In genomic region chr11:65807601-65808000, GRCm38 (mm10) we compare ENCODE assay signal across 8 mouse cellular contexts. TPM values are rescaled to one million over a fixed set of nuclear protein-coding genes. Genes with fewer than 3 reads are reported as not detected.
DNase-seq lines count a peak whose midpoint lies in the region; ATAC-seq and TF ChIP-seq lines count a peak whose summit lies in the region.

No protein-coding gene starts in this region.

- peak overlapping the region; percentile 92 for H3K4me2 ChIP-seq in embryonic facial prominence, embryonic 14.5 days (ENCODE audit: low read depth, low read length)
- peak overlapping the region; percentile 68 for H3K4me2 ChIP-seq in intestine, embryonic 16.5 days (ENCODE audit: low read depth, low read length)
- H3K4me2 ChIP-seq in neural tube, embryonic 13.5 days = peak overlapping the region; percentile 81

- H3K27me3 ChIP-seq in liver, adult 2 months (ENCODE audit: control insufficient read depth, insufficient read depth, low read length) = no peaks in the 10 kb centered on the region
- H3K27me3 ChIP-seq in embryonic facial prominence, embryonic 14.5 days (replicated peaks; ENCODE audit: control insufficient read depth, insufficient read depth, low read length) = no peaks in the 10 kb centered on the region
- no peaks in the 10 kb centered on the region for H3K27me3 ChIP-seq in intestine, embryonic 16.5 days (replicated peaks; ENCODE audit: control insufficient read depth, insufficient read depth, low read length)
- no peaks in the 10 kb centered on the region for H3K27me3 ChIP-seq in neural tube, embryonic 13.5 days

- peaks cover 2% of the 10 kb centered on the region; the same call in 1 of the 2 replicates for H3K4me1 ChIP-seq in liver, adult 2 months (ENCODE audit: control insufficient read depth, insufficient read depth, low read length)
- H3K4me1 ChIP-seq in embryonic facial prominence, embryonic 14.5 days (ENCODE audit: control insufficient read depth, insufficient read depth, low read length) = peaks cover 7% of the 10 kb centered on the region
- H3K4me1 ChIP-seq in intestine, embryonic 16.5 days (ENCODE audit: control insufficient read depth, insufficient read depth, low read length) = peaks cover 7% of the 10 kb centered on the region; the same call in 1 of the 2 replicates
- peaks cover 41% of the 10 kb centered on the region for H3K4me1 ChIP-seq in neural tube, embryonic 13.5 days (replicated peaks)

- intact Hi-C loops in left cerebral cortex, postnatal 10 days (cut with DNase I) = no loop called here

- H3K9ac ChIP-seq in liver, adult 2 months (ENCODE audit: low read depth, low read length) = peak overlapping the region; percentile 84
- H3K9ac ChIP-seq in embryonic facial prominence, embryonic 14.5 days (ENCODE audit: low read depth, low read length) = peak overlapping the region; percentile 82
- peak overlapping the region; percentile 83 for H3K9ac ChIP-seq in intestine, embryonic 16.5 days (ENCODE audit: low read depth, low read length)
- H3K9ac ChIP-seq in neural tube, embryonic 13.5 days = peak overlapping the region; percentile 84

- no peaks in the 10 kb centered on the region for H3K36me3 ChIP-seq in liver, adult 2 months (ENCODE audit: control insufficient read depth, insufficient read depth, low read length)
- H3K36me3 ChIP-seq in embryonic facial prominence, embryonic 14.5 days (ENCODE audit: control insufficient read depth, insufficient read depth, low read length) = no peaks in the 10 kb centered on the region
- H3K36me3 ChIP-seq in intestine, embryonic 16.5 days (ENCODE audit: control insufficient read depth, insufficient read depth, low read length) = no peaks in the 10 kb centered on the region
- no peaks in the 10 kb centered on the region for H3K36me3 ChIP-seq in neural tube, embryonic 13.5 days

- DNase-seq in liver, adult 2 months (ENCODE audit: extremely low read depth, low read depth, low spot score) = no peak
- no peak for DNase-seq in liver
- no peak for DNase-seq in embryonic facial prominence, embryonic 14.5 days (ENCODE audit: low spot score)
- DNase-seq in left cerebral cortex, postnatal 10 days (ENCODE audit: extremely low spot score in 1 of 2, low spot score in 2 of 2) = no peak
- no peak for DNase-seq in frontal cortex, postnatal 10 days (ENCODE audit: low spot score in 2 of 2)
- DNase-seq in ovary, postnatal 36 days (ENCODE audit: low spot score) = no peak

- peak overlapping the region; percentile 90 for H3K4me3 ChIP-seq in liver, adult 2 months (ENCODE audit: insufficient read depth, low read depth, low read length)
- peak overlapping the region; percentile 85 for H3K4me3 ChIP-seq in embryonic facial prominence, embryonic 14.5 days (ENCODE audit: low read depth, low read length)
- peak overlapping the region; percentile 83 for H3K4me3 ChIP-seq in intestine, embryonic 16.5 days (ENCODE audit: low read length)
- peak overlapping the region; percentile 85 for H3K4me3 ChIP-seq in neural tube, embryonic 13.5 days

- H3K27ac ChIP-seq in liver, adult 2 months (replicated peaks; ENCODE audit: insufficient read depth, low read depth, low read length) = peak overlapping the region; percentile 91
- peak overlapping the region; percentile 75; the same call in 1 of the 2 replicates for H3K27ac ChIP-seq in embryonic facial prominence, embryonic 14.5 days (replicated peaks; ENCODE audit: low read depth, low read length)
- peak overlapping the region; percentile 94 for H3K27ac ChIP-seq in intestine, embryonic 16.5 days (ENCODE audit: low read length)
- H3K27ac ChIP-seq in neural tube, embryonic 13.5 days (replicated peaks) = peak overlapping the region; percentile 84; the same call in 1 of the 2 replicates

- no peak for TF ChIP-seq POLR2A in liver, adult 2 months (IDR thresholded peaks at IDR 0.05; ENCODE audit: extremely low read depth, insufficient read depth, low read length)

- H3K9me3 ChIP-seq in embryonic facial prominence, embryonic 14.5 days (ENCODE audit: control insufficient read depth, low read length) = no peaks in the 10 kb centered on the region
- H3K9me3 ChIP-seq in intestine, embryonic 16.5 days (ENCODE audit: control insufficient read depth, low read length) = no peaks in the 10 kb centered on the region
- H3K9me3 ChIP-seq in neural tube, embryonic 13.5 days = no peaks in the 10 kb centered on the region

- TF ChIP-seq CTCF in liver, adult 2 months (IDR thresholded peaks at IDR 0.05; ENCODE audit: low read depth, low read length) = no peak

- peaks cover 6% of the 10 kb centered on the region; the same call in 1 of the 2 replicates for H3K79me2 ChIP-seq in liver, adult 2 months (ENCODE audit: control insufficient read depth, insufficient read depth, low read length)

- no peak for ATAC-seq in embryonic facial prominence, embryonic 14.5 days (ENCODE audit: low read depth)
- ATAC-seq in intestine, embryonic 16.5 days = peak; percentile 2; the same call in 1 of the 2 replicates
- ATAC-seq in neural tube, embryonic 13.5 days (ENCODE audit: low read depth) = peak; percentile 20; the same call in 1 of the 2 replicates

- 38% methylated on average over 7 of the region's 7 CpGs for whole genome bisulfite sequencing in liver, adult 2 months
- 46% methylated on average over 7 of the region's 7 CpGs for WGBS in embryonic facial prominence, embryonic 14.5 days
- WGBS in intestine, embryonic 16.5 days = 42% methylated on average over 7 of the region's 7 CpGs
- 45% methylated on average over 7 of the region's 7 CpGs for WGBS in neural tube, embryonic 13.5 days

RNA-seq across cellular contexts. Expression of gene Zkscan6, which starts 0.6 kb away (rescaled TPM):
- total RNA-seq in liver, adult 2 months (2014; rRNA removed) = 3.3 and 3.5 TPM in 2 replicates
- 1.7 and 1.9 TPM in 2 replicates for polyA plus RNA-seq in liver, adult 2 months (2012; rRNA removed)
- polyA plus RNA-seq in embryonic facial prominence, embryonic 14.5 days (2014; fragmentation: Nextera tagmentation; extraction: Ambion mirVana) = 11.4 and 14.7 TPM in 2 replicates
- 16.3 and 16.7 TPM in 2 replicates for polyA plus RNA-seq in intestine, embryonic 16.5 days (2015; fragmentation: Nextera tagmentation; extraction: Ambion mirVana)
- polyA plus RNA-seq in neural tube, embryonic 13.5 days (2015; fragmentation: Nextera tagmentation; extraction: Ambion mirVana) = 19.6 and 20.3 TPM in 2 replicates
- total RNA-seq in left cerebral cortex, postnatal 10 days (2021) = 10 to 100 TPM; 11.5 to 12.9 TPM

RNA-seq across cellular contexts. Expression of gene Map2k4, which starts 19.5 kb away (rescaled TPM):
- 23.3 and 27.1 TPM in 2 replicates for total RNA-seq in liver, adult 2 months (2014; rRNA removed)
- polyA plus RNA-seq in liver, adult 2 months (2012; rRNA removed) = 11.4 and 11.6 TPM in 2 replicates
- polyA plus RNA-seq in embryonic facial prominence, embryonic 14.5 days (2014; fragmentation: Nextera tagmentation; extraction: Ambion mirVana) = 70.9 and 71.1 TPM in 2 replicates
- 50.6 and 50.9 TPM in 2 replicates for polyA plus RNA-seq in intestine, embryonic 16.5 days (2015; fragmentation: Nextera tagmentation; extraction: Ambion mirVana)
- 80.9 and 93.9 TPM in 2 replicates for polyA plus RNA-seq in neural tube, embryonic 13.5 days (2015; fragmentation: Nextera tagmentation; extraction: Ambion mirVana)
- 100 to 1,000 TPM; 208 to 215 TPM for total RNA-seq in left cerebral cortex, postnatal 10 days (2021)
